Mouse (Mus musculus) adrenal gland, postnatal 25 days (tissue): ENCODE data around the gene Nhlrc4. TPM values are rescaled to one million over a fixed set of nuclear protein-coding genes. Genes with fewer than 3 reads are reported as not detected.

Experiments used
- DNase-seq: peaks from one replicate; pipeline ENCODE4 v3.0.0; 2021; ENCODE audit warnings: mixed read lengths
- total RNA-seq: library from RNA; stranded (reverse); gene quantifications from 2 replicates; pipeline ENCODE4 v1.2.3, GENCODE M21; 2021

The Nhlrc4 gene
- total RNA-seq, 1 experiment from 2014 or later = not detected

DNA sequence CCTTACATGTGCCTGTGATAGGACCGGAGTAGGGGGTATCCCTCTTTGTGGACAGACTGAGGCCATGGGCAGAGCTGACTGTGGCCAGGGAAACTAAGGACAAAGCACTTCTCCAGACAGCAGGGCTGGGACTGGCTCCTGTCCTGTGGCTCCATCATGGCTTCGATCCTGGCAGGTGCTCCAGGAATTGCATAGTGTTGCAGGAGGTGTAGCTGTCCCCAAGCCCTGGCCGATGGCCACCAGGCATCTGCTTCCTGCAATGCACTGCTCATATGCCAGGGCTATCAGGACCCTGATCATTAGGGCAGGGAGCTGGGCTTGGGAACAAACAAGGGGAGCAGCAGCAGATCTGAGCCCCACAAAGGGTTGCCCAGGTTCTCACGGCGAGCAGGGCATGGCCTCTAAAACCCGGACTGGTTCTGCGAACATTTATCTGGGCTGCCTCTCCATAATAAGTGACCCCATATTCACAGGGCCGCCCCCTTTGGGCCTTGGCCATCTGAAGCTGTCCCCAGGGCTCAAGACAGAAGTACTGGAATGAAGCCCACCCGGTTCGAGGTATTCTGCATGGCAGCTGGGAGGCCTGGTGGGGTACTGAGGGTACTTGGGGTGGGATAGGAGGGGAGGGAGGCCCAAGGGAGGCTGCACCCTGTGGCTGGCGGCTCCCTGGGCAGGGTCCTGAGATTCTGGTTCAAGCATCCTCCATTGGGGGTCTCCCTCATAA, 14.2 kb upstream of the Nhlrc4 start:
- DNase-seq = no peak

DNA sequence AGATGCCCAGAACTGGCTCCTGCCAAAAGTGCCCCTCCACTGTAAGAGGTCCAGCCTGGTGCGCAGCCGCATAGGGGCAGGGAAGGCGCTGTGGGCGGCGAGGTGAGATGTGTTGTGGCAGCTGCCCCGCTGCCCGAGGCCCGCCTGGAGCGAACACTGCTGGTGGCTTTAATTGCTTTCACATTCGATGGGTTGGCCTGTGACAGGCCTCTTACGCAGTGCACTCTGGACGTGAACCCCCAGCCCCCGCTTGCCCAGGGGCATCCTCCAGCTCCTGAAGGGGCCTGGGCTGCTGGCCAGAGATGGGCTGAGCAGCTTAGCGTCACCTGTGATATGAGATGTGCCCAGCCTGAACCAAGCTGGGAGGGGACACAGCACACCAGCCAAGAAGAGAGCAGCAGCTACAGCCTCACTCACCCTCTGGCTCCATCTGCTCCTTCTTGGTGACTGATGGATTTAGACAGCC, 12.9 kb upstream of the Nhlrc4 start:
- DNase-seq = peak; percentile 2

- DNase-seq = no peak
Measured at GRCm38 (mm10) chr17:25956631-25957030, 11.9 kb upstream of the Nhlrc4 start.

- peak; percentile 9 for DNase-seq
Measured at GRCm38 (mm10) chr17:25956201-25956600, 11.4 kb upstream of the Nhlrc4 start.

DNA sequence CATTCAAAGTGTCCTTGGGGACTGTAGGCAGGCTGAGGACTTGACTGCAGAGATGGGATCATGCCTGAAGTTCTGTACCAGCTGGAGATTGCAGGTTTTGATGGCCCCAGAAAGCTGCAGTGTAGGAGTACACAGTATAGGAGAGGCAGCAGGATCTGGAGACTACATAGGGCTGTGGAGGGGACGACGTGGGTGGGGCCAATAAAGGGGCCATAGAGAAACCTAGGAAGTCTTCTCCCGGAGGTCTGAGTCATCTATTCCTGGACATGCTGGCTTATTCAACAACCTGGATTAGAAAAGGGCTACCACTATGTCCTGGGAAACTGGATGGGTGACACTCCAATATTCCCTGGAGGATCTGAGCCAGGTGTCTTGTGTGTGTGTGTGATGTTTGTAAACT, 11.0 kb upstream of the Nhlrc4 start:
- no peak for DNase-seq

DNA sequence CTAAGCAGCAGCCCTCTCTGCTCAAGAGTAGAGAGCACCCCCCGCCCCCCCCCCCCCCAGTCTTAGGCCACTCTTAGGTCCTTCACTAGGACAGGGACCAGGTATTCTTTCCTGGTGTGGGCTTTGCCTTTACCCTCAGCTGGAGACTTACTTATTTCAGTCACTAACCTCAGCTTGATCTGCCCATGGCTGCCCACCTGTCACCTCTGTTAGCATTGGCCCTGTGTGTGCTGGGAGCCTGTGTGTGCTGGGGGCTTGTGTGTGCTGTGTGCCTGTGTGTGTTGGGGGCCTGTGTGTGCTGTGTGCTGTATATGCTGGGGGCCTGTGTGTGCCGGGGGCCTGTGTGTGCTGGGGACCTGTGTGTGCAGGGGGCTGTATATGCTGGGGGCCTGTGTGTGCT, 9.9 kb upstream of the Nhlrc4 start:
- DNase-seq = no peak

GRCm38 (mm10) chr17:25953161-25953560, 8.4 kb upstream of the Nhlrc4 start:
- DNase-seq = no peak

GRCm38 (mm10) chr17:25951803-25952623, 7.3 kb upstream of the Nhlrc4 start, which contains the start of gene A930017K11Rik:
TSS of gene A930017K11Rik (minus strand) at chr17:25952565.
- DNase-seq = no peak

GRCm38 (mm10) chr17:25951225-25951802, 6.6 kb upstream of the Nhlrc4 start:
- no peak for DNase-seq

DNA sequence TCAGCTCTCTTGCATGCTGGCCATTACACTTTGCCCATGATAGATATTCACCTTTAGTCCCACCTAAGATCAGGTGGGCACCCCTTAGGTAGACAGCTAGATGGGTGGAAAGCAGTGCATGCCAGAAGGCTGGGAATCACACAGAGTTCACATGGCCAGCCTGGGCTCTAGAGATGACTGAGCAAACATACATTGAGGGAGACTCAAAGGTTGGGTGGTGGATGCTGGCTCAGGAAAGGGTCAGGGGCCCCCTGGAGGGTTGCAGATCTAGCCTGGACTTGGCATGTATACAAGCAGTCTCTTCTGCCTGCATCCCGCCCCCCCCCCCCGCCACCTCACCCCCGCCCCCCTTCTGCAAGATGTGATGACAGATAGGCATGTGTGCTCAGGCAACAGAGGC, 5.9 kb upstream of the Nhlrc4 start:
- no peak for DNase-seq

GRCm38 (mm10) chr17:25949981-25950380, 5.2 kb upstream of the Nhlrc4 start:
- DNase-seq = no peak

- no peak for DNase-seq
Measured at GRCm38 (mm10) chr17:25948051-25948450, 3.3 kb upstream of the Nhlrc4 start.

DNA sequence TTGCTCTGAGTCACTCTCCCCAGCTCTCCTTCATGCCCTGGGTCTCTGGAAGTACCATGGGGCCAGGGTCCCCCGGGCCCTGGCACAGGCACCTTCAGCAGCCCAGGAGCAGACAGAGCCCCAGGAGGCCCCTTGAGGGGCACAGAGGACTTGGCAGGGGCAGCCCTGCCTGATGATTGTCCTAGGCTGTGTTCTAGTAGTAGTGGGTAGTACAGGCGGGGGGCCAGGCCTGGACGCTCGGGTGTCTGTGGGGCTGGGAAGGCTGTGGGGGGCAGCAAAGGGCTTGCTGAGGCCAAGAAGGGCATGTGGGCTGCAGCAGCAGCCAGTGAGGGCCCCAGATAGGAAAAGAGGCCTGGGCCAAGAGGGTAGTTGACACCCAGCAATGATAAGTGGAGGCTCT, 2.8 kb upstream of the Nhlrc4 start:
- DNase-seq = no peak

GRCm38 (mm10) chr17:25946891-25947290, 2.1 kb upstream of the Nhlrc4 start:
- DNase-seq = no peak

DNA sequence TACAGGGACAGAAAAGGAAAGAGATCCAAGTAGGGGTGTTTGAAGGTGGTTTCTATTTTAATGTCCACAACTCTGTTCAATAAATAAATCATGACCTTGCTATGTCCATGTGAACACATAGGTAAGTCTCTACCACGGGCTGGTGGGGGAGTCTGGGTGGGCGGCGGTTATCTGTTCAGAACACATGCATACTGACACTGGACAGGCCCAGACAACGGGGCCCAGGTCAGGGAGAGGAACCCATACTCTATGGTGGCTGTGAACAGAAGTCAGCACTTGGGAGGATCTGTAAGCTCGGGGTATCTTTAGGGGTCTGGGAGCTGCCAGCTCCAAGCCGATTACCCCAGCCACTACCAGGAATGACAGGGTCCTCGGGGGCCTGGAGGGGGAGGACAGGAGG, 1.6 kb upstream of the Nhlrc4 start:
- no peak for DNase-seq

- DNase-seq = peak; percentile 38
Measured at GRCm38 (mm10) chr17:25945517-25946155, 875 bp upstream of the Nhlrc4 start.

GRCm38 (mm10) chr17:25943769-25944168, 992 bp downstream of the Nhlrc4 start:
- DNase-seq = no peak

DNA sequence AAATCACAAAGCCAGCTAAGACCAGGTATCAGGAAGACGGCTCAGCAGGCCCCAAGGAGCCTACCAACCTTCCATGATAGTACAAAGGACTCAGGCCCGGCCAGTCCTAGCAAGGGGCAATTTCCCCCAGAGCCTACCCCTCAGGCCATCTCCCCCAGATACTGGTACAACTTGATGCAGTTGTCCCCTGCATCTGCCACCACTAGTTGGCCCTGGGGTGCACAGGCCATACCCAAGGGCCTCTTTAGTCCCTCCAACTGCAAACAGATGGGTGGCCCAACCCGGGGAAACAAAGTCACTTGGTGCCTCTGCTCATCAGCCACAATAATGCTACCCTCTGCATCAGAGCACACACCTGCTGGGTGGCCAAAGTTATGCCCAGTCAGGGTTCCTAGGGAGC, 1.5 kb downstream of the Nhlrc4 start:
- no peak for DNase-seq

DNA sequence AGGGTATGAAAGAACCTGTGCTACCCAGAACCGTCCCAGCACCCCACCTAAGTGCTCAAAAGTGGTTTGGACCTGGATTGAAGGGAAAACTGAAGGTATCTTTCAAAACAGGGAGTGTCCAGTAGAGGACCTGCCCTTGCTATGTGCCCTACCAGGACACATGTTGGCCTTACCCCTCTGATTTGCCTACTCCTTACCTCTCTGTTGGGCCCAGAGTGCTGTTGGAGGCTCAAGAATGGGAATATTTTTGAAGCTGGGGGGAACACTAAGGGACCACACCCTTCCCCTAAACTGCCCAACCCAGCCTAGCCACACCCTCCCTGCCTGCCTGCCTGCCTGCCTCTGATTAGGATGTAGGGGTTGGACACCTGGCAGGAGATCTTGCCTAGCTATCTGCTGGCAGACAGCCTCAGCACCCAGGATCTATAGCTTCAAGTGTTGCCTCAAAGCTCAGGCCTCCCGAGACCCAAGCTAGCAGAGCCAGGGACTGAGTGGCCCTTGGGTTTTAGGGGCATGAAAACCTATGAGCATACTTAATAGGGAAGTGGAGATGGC, 2.1 kb downstream of the Nhlrc4 start:
- DNase-seq = no peak

DNA sequence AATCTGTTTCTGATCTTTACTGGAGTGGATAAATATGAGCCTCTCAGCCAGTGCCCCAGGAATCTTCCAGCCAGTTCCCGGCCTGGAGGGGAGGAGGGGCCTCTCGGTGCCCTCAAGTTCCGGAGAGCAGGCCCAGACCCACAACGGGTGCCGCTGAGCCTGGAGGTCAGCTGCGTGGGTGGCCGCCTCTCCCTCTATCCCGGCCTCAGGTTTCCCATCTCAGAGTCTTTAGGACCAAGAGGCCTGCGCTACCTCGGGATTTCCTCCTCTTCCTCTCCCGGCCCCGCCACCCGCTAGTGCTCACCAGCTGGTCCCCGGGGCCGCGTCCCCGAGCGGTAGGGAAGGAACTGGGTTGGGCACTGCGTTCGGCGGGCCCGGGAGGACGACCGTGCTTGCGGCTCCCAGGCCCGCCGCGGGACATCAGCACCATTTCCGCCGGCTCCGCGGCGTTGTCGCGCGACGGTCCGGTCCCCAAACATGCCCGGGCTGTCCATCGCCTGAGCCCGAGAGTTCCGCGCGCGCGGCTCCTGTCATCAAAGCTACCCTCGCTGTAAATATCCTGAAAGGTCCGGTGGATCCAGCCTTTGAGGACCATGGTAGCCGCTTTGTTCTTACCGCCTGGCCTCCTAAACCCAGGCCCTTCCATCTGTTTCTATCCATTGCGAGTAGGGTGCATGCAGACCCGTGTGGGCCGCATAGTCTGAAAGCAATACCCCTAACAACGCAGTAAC, 3.1 kb downstream of the Nhlrc4 start:
- DNase-seq = peak; percentile 84

GRCm38 (mm10) chr17:25934526-25934925, 10.2 kb downstream of the Nhlrc4 start:
- peak; percentile 33 for DNase-seq

GRCm38 (mm10) chr17:25925348-25925747, 19.4 kb downstream of the Nhlrc4 start:
- DNase-seq = peak; percentile 36
